Mouse (Mus musculus) effector memory CD4-positive, alpha-beta T cell, adult 5 months (primary cell): Measurements from ENCODE around the gene S100a7a. TPM values are rescaled to one million over a fixed set of nuclear protein-coding genes. Genes with fewer than 3 reads are reported as not detected.

Experiments used
- polyA plus RNA-seq: library from polyadenylated mRNA; unstranded; fragments of 100-300 nt; shearing (Covaris generic); gene quantifications from one replicate; pipeline ENCODE4 v1.2.1, GENCODE M21; 2017

S100a7a gene
- polyA plus RNA-seq, result 0.39 TPM

GRCm38 (mm10) chr3:90653717-90654116 is at the start of gene S100a7a:
S100a7a (plus strand) TSS chr3:90654017.

GRCm38 (mm10) chr3:90608223-90608622 is 45.6 kb upstream of the S100a7a start, which contains the start of gene S100a5:
S100a5 (plus strand) TSS chr3:90608523.

GRCm38 (mm10) chr3:90612728-90613291 is 41.0 kb upstream of the S100a7a start, which contains the start of gene S100a6:
S100a6 (plus strand) TSS chr3:90612882.

GRCm38 (mm10) chr3:90668846-90669245 is 15.0 kb downstream of the S100a7a start, which contains the start of gene S100a8:
S100a8 (plus strand) TSS chr3:90668978.

GRCm38 (mm10) chr3:90695613-90696012 is 41.8 kb downstream of the S100a7a start, which contains the start of gene S100a9:
S100a9 (minus strand) TSS chr3:90695721.

Other genes starting within 250 kb of the S100a7a start
- gene Ints3, start 220.4 kb upstream of the S100a7a start, polyA plus RNA-seq, result 18.6 TPM
- not detected for gene Npr1, start 188.2 kb upstream of the S100a7a start, polyA plus RNA-seq
- gene Ilf2, start 177.9 kb upstream of the S100a7a start, polyA plus RNA-seq, result 84.0 TPM
- gene Snapin, start 163.0 kb upstream of the S100a7a start, polyA plus RNA-seq, result 56.9 TPM
- gene Chtop, start 144.5 kb upstream of the S100a7a start, polyA plus RNA-seq, result 165 TPM
- gene S100a1, start 139.6 kb upstream of the S100a7a start, polyA plus RNA-seq, result 1.1 TPM
- gene S100a13, start 139.6 kb upstream of the S100a7a start, polyA plus RNA-seq, result 123 TPM
- not detected for gene S100a14, start 127.2 kb upstream of the S100a7a start, polyA plus RNA-seq
- gene S100a16, start 116.8 kb upstream of the S100a7a start, polyA plus RNA-seq, result not detected
- 2.3 TPM for gene S100a3, start 93.4 kb upstream of the S100a7a start, polyA plus RNA-seq
- gene S100a2, start 63.8 kb upstream of the S100a7a start, polyA plus RNA-seq, result not detected
- gene Gm42674, start 52.1 kb upstream of the S100a7a start, polyA plus RNA-seq, result not detected
- gene S100a4, start 50.2 kb upstream of the S100a7a start, polyA plus RNA-seq, result 279 TPM
- not detected for gene S100a5, start 45.5 kb upstream of the S100a7a start, polyA plus RNA-seq
- gene S100a6, start 41.1 kb upstream of the S100a7a start, polyA plus RNA-seq, result 579 TPM
- gene S100a8, start 15.0 kb downstream of the S100a7a start, polyA plus RNA-seq, result not detected
- not detected for gene S100a9, start 41.7 kb downstream of the S100a7a start, polyA plus RNA-seq
- gene Pglyrp4, start 72.9 kb downstream of the S100a7a start, polyA plus RNA-seq, result not detected
- not detected for gene Gm5849, start 123.9 kb downstream of the S100a7a start, polyA plus RNA-seq